Mouse (Mus musculus) cerebellum, adult 11-12 months (tissue): ENCODE data around the gene C8a.

Experiments used
- DNase-seq: peaks from one replicate; pipeline ENCODE4 v3.0.0; 2022

Gene C8a

GRCm38 (mm10) chr4:104838342-104838741 lies 37.9 kb downstream of the C8a start:
- DNase-seq: no peak

GRCm38 (mm10) chr4:104835096-104835495 lies 41.1 kb downstream of the C8a start:
- no peak for DNase-seq

DNA sequence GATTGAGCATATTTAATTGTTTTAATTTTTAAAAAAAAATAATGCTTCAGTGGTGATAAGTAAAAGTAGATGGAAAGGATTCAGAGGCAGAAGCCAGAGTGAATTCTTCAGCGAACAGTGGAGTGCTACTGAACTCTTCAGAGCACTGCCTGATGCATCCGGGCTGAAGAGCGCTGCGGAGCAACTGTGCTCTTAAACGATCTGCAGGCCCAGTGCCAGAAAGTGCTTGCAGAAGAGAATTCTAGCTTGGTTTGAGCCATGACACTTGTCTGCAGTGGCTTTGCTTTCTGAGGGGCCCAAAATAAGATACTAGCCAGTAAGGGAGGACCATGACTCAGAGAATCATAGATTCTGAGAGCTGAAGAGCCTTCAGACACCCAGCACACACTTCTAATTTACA lies 47.3 kb downstream of the C8a start:
- no peak for DNase-seq

GRCm38 (mm10) chr4:104824381-104825077 lies 51.7 kb downstream of the C8a start:
- no peak for DNase-seq

GRCm38 (mm10) chr4:104823597-104824101 lies 52.5 kb downstream of the C8a start:
- no peak for DNase-seq

- DNase-seq: no peak
Measured at GRCm38 (mm10) chr4:104819891-104820290, 56.3 kb downstream of the C8a start.

DNA sequence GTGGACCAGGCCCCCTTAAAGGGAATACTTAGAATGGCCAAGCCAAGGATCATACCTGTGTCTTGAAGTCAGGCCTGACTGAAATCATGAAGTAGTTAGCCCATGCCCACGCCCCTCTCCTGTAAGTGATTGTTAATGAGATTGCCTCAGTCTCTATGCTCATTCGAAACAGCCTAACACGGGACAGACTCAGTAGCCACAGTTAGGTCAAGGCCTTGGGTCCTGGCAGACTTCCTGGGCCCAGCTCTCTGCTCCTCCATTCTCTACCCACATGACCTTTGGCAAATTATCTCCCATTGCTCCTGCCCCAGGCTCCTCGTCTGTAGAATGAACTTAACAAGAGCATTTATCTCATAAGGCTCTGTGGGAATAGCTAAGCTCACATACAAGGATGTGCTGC lies 57.2 kb downstream of the C8a start:
- no peak for DNase-seq

DNA sequence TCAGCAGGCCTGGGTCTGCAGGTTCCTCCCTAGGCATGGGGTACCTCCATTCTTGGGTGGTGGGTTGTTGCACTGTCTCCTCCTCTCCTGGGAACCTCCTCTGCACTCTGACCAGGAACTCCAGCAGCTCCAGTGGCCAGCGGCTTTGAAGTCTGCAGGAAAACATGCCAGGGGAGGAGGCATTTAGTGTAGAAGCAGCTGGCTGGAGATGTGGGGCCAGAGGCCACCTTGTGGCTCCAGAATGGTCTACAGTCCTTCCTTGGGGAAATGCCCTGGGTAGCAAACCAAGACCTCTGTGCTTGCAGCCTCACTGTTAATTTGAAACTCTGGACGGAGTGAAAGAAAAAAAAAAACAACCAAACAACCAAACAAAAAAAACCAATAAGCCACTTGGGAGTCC lies 58.7 kb downstream of the C8a start:
- DNase-seq: no peak

- DNase-seq: no peak
Measured at GRCm38 (mm10) chr4:104816519-104817232, 59.5 kb downstream of the C8a start.

DNA sequence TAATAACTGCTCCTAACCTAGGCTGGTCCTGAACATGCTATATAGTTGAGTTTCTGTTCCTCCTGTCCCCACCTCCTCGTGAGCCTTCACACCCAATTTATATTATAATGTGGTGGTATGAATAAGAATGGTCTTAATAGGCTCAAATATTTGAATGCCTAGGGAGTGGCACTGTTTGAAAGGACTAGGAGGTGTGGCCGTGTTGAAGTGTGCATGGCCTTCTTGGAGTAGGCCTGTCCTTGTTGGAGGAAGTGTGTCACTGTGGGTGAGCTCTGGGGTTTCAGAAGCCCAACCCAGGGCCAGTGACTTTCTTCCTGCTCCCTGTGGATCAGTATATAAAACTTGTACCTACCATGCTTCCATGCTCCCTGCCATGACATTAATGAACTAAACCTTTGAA lies 62.6 kb downstream of the C8a start:
- DNase-seq: no peak

- DNase-seq: no peak
Measured at GRCm38 (mm10) chr4:104810710-104811286, 65.4 kb downstream of the C8a start.

DNA sequence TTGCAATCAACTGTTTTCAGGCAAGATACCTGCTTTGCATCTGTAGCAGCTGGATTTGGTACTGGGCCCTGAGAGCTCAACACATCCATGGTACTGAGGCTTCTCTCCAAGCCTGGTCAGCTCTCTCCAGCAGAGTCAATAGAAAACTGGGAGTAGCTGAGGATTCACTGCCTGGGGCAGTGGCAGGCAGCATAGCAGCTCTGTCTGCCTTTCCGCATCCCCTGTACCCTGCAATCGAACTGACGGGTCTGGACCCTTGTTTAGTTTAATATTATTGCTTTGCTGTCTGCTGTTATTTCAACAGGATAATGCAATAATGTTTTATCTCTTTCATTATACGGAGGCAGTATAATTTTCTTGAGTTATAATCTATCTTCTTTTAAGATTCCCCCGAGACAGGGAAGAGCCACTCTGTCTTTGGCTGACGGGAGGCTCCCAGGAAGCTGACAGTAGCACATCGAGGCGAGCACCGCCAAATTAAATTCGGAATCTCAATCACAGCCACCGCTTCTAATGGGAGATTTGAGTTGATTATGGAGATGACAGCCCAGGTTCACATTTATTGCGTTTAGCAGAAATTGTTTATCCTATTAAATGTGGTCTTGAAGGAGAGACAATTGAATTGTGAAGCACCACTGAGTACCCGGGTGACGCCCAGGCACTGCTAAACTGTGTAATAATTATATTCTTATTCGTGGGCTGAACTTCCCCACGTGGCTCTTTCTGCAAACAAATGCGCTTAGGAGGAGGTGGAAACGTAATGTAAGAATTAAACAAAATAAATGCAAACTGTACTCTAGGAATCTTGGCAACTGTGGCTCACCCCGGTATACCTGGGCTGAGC lies 70.6 kb downstream of the C8a start:
- DNase-seq: no peak

DNA sequence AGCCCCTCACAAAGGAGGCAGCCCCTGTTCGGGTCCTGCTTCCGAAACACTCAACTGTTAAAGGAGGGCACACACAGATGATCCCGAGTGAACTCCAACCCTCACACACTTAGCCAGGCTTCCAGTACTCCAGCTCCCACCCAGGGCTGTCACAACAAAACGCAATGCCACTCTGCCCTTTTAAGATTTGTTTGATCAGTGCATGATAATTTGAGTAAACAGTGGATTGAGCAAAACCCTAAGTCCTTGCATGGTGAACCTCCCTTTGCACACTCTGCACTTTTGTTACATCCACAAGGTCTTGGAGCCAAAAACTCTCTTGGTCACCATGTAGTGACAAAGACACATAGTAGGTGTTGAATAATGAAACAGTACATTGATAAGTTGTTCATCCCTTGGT lies 72.1 kb downstream of the C8a start:
- DNase-seq: no peak

GRCm38 (mm10) chr4:104801625-104802024 lies 74.6 kb downstream of the C8a start:
- no peak for DNase-seq

DNA sequence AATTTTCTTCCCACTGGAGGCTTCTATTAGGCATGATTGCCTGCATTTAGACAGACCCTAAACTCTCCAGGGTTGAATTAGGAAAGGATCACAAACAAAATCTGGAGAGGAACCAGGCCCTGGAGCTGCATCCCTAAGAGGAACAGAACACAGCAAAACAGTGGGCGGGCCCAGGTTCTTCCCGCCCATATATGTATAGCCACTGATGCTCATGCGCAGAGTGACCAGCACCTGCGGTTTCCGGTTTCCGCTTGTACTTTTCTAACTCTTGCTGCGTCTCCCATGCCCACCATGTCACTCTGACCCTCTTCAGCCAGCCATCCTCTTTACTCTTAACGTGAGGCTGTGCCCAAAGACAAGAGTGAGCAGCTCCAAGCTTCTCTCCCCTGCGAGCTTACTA lies 77.2 kb downstream of the C8a start:
- no peak for DNase-seq

DNA sequence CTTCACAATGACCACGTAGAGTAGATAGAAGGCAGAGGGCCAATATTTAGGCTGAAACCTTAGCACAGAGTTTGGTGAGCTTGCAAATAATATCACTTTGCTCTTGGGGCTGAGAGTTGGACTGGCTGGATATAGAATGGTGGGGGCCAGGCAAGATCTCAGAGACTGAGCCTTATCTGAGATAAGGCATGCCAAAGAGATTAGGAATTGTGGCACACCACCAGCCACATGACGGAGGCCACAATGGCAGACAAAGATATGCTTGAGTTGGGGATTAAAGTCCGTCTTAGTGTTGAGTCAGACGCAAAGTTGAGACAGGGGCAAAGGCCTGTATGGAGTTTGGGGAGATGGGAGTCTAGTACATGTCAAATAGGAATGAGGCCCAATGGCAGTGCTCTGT lies 84.1 kb downstream of the C8a start:
- no peak for DNase-seq

- no peak for DNase-seq
Measured at GRCm38 (mm10) chr4:104782346-104782745, 93.9 kb downstream of the C8a start.

DNA sequence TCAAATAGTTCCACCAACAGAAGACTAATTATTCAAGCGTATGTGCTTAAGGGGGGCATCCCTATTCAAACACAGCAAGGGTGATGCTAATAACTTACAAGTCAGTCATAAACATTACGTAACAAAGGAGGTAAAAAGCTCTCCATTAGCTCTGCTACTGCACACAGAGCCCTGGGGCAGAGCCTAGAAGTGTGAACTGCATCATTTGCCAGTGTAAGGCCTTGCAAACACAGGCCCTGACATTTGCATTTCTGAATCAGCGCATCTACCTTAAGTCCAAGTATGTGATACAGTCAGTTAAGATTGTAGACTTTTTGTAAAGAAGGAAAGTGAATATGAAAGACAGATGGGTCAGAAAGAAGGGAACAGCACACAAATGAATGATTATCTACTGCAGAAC lies 94.8 kb downstream of the C8a start:
- DNase-seq: no peak

DNA sequence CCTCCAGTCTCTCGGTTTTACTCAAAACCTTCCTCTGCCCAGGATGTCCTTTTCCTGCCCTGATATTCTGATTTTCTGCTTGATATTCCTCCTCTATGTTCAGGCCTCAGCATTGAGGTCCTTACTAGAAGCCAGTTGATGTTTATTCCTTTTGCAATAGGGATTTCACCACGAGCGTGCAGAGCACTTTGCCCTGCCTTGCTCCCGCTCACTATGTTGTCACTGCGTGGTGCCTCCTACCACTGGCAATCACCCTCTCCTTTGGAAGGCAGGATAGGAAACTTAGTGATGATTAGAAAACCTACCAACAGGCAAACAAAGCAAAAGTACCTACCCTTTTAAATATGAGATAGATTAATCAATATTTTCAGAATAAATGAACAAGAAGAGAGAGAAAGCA lies 96.7 kb downstream of the C8a start:
- DNase-seq: no peak

DNA sequence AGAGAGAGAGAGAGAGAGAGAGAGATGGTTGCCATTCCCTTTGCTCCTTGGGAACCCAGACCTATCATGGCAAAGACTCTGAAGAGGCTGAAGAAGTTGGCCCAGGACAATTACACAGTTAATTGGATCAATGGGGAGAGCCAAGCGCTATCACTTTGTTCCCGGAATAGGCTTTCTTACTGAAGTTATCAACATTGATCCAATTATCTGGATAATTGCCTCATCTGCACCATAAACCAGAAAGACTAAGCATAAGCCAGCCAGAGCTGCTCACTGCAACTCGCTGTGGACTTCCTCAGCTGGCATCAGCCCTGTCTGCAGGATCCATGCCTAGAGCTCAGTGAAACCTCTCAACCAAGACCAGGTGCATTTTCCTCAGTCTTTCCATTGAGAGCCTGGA lies 100.6 kb downstream of the C8a start:
- DNase-seq: no peak

DNA sequence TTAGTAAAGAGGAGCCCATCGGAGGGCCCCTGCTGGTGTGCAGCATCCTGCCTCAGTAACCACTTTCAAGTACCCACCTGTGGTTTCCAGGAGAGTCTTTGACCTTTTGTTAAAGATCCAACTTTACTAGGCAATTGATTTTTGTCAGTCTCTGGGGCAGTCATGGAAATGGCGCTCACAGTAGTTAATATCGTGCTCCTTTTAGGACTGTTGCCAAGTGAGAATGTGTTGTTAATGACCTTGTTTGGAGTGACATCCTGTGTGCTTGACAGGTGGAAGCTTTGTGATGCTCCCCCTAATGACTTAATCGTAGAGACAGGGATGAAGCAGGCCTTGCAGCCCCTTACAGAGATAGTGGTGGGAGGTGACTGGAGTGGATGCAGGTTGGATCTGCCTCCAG lies 105.9 kb downstream of the C8a start:
- DNase-seq: no peak

DNA sequence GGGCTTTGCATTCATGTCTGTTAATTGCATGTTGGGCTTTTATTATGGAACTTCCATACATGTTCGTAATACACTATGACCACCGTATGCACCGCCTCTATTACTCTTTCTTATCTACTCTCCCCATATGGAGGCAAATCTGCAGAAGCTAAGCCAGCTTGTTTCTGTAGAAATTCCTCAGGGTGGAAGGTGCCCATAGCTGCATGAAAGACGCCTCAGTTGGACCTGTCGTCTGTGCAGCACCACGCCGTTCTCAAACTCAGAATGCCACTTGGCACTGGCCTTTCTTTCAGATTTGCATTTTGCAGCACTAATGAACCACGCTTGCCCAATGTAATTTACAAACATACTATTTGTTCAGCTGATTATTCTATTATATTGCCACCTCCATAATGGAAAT lies 106.6 kb downstream of the C8a start:
- DNase-seq: no peak

- no peak for DNase-seq
Measured at GRCm38 (mm10) chr4:104768190-104768589, 108.0 kb downstream of the C8a start.
